ENCODE assay signal across 16 mouse cellular contexts in genomic region chr12:81034042-81034417, GRCm38 (mm10). TPM values are rescaled to one million over a fixed set of nuclear protein-coding genes. Genes with fewer than 3 reads are reported as not detected.
DNase-seq lines count a peak whose midpoint lies in the region; ATAC-seq lines count a peak whose summit lies in the region.
"Had no signal": no experiment of that assay in that cellular context is flagged by ENCODE, and none has a peak within 500 bp of the region (broad histone marks: within the 10 kb centered on the region; RNA-seq: fewer than 3 reads in every experiment).

No protein-coding gene starts in this region.

- no peak overlapping the region for H3K4me2 ChIP-seq in liver, embryonic 15.5 days
- H3K4me2 ChIP-seq in liver, embryonic 12.5 days, result no peak overlapping the region
- peak overlapping the region; percentile 24; the same call in 1 of the 2 replicates for H3K4me2 ChIP-seq in hindbrain, embryonic 15.5 days
- H3K4me2 ChIP-seq in liver, embryonic 16.5 days (ENCODE audit: low read depth, low read length), result no peak overlapping the region
- 0 out of 2 replicates have a peak overlapping the region, but pooled peaks have one; percentile 1 for H3K4me2 ChIP-seq in stomach, embryonic 16.5 days (ENCODE audit: low read depth, low read length)
- H3K4me2 ChIP-seq: forebrain, embryonic 12.5 days; limb, embryonic 12.5 days had no signal

- no peaks in the 10 kb centered on the region for H3K9me3 ChIP-seq in liver, embryonic 15.5 days (replicated peaks)
- no peaks in the 10 kb centered on the region for H3K9me3 ChIP-seq in liver, embryonic 12.5 days (replicated peaks)
- no peaks in the 10 kb centered on the region for H3K9me3 ChIP-seq in hindbrain, embryonic 15.5 days
- H3K9me3 ChIP-seq in liver, embryonic 16.5 days (replicated peaks; ENCODE audit: control insufficient read depth, low read length), result no peaks in the 10 kb centered on the region
- H3K9me3 ChIP-seq in stomach, embryonic 16.5 days (replicated peaks; ENCODE audit: control insufficient read depth, low read length), result no peaks in the 10 kb centered on the region
- H3K9me3 ChIP-seq: forebrain, embryonic 12.5 days; limb, embryonic 12.5 days had no signal

- DNase-seq in thymus, postnatal 36 days, result no peak
- DNase-seq in spleen, postnatal 14 days (ENCODE audit: low spot score in 2 of 2), result no peak
- DNase-seq: cerebellum, adult 9-10 months; heart, postnatal 36 days; spleen, adult 18-20 months; thymus, adult 2 months had no signal

- no peaks in the 10 kb centered on the region for H3K36me3 ChIP-seq in liver, embryonic 15.5 days (replicated peaks)
- H3K36me3 ChIP-seq in liver, embryonic 12.5 days, result no peaks in the 10 kb centered on the region
- H3K36me3 ChIP-seq in hindbrain, embryonic 15.5 days, result no peaks in the 10 kb centered on the region
- no peaks in the 10 kb centered on the region for H3K36me3 ChIP-seq in liver, embryonic 16.5 days (ENCODE audit: control insufficient read depth, insufficient read depth)
- H3K36me3 ChIP-seq in stomach, embryonic 16.5 days (ENCODE audit: control insufficient read depth, insufficient read depth, low read length), result no peaks in the 10 kb centered on the region
- H3K36me3 ChIP-seq: forebrain, embryonic 12.5 days; limb, embryonic 12.5 days had no signal

- ATAC-seq in liver, embryonic 15.5 days (ENCODE audit: insufficient read depth), result no peak
- ATAC-seq in liver, embryonic 12.5 days, result no peak
- peak; percentile 46; the same call in 1 of the 2 replicates for ATAC-seq in hindbrain, embryonic 15.5 days (ENCODE audit: low FRiP score, low read depth)
- ATAC-seq in liver, embryonic 16.5 days (ENCODE audit: low read depth), result 0 out of 2 replicates have a peak, but pooled peaks have one; percentile 12
- ATAC-seq in stomach, embryonic 16.5 days (ENCODE audit: insufficient read depth, low FRiP score), result peak; percentile 47; the same call in 1 of the 2 replicates
- ATAC-seq: Patski had no signal

- no peaks in the 10 kb centered on the region; the same call in 1 of the 2 replicates for H3K27me3 ChIP-seq in liver, embryonic 15.5 days
- peaks cover 8% of the 10 kb centered on the region; the same call in 1 of the 2 replicates for H3K27me3 ChIP-seq in liver, embryonic 12.5 days (replicated peaks)
- H3K27me3 ChIP-seq in hindbrain, embryonic 15.5 days, result no peaks in the 10 kb centered on the region
- no peaks in the 10 kb centered on the region for H3K27me3 ChIP-seq in liver, embryonic 16.5 days (ENCODE audit: control insufficient read depth, insufficient read depth, low read depth, low read length)
- 0 out of 2 replicates have a peak, but pooled peaks cover 4% of the 10 kb centered on the region for H3K27me3 ChIP-seq in stomach, embryonic 16.5 days (ENCODE audit: control insufficient read depth, insufficient read depth, low read length)
- H3K27me3 ChIP-seq: CH12.LX; forebrain, embryonic 12.5 days had no signal

- no peak overlapping the region for H3K4me3 ChIP-seq in liver, embryonic 15.5 days (replicated peaks)
- H3K4me3 ChIP-seq in liver, embryonic 12.5 days, result no peak overlapping the region
- no peak overlapping the region for H3K4me3 ChIP-seq in hindbrain, embryonic 15.5 days
- no peak overlapping the region for H3K4me3 ChIP-seq in liver, embryonic 16.5 days (ENCODE audit: low read depth, low read length)
- no peak overlapping the region for H3K4me3 ChIP-seq in stomach, embryonic 16.5 days (replicated peaks; ENCODE audit: low read length)
- H3K4me3 ChIP-seq: forebrain, embryonic 12.5 days; limb, embryonic 12.5 days had no signal

- peak overlapping the region; percentile 59 for H3K27ac ChIP-seq in liver, embryonic 15.5 days (replicated peaks)
- no peak overlapping the region for H3K27ac ChIP-seq in liver, embryonic 12.5 days
- H3K27ac ChIP-seq in hindbrain, embryonic 15.5 days (replicated peaks), result peak overlapping the region; percentile 76
- H3K27ac ChIP-seq in liver, embryonic 16.5 days (ENCODE audit: low read length), result peak overlapping the region; percentile 84
- H3K27ac ChIP-seq in stomach, embryonic 16.5 days (ENCODE audit: low read length), result peak overlapping the region; percentile 73
- H3K27ac ChIP-seq: forebrain, embryonic 12.5 days; kidney, postnatal 0 days had no signal

- 53% methylated on average over 4 of the region's 4 CpGs for WGBS in liver, embryonic 15.5 days (ENCODE audit: insufficient replicate concordance)
- 60% methylated on average over 4 of the region's 4 CpGs for WGBS in liver, embryonic 12.5 days (ENCODE audit: insufficient replicate concordance)
- WGBS in hindbrain, embryonic 15.5 days, result 68% methylated on average over 4 of the region's 4 CpGs
- WGBS in liver, embryonic 16.5 days (ENCODE audit: insufficient replicate concordance), result 65% methylated on average over 4 of the region's 4 CpGs
- 67% methylated on average over 4 of the region's 4 CpGs for WGBS in stomach, embryonic 16.5 days

- H3K4me1 ChIP-seq in liver, embryonic 15.5 days (replicated peaks), result no peaks in the 10 kb centered on the region
- H3K4me1 ChIP-seq in liver, embryonic 12.5 days, result no peaks in the 10 kb centered on the region
- H3K4me1 ChIP-seq in hindbrain, embryonic 15.5 days (replicated peaks), result peaks cover 9% of the 10 kb centered on the region
- H3K4me1 ChIP-seq in liver, embryonic 16.5 days (ENCODE audit: control insufficient read depth, low read depth, low read length), result no peaks in the 10 kb centered on the region; the same call in 1 of the 2 replicates
- H3K4me1 ChIP-seq in stomach, embryonic 16.5 days (ENCODE audit: control insufficient read depth, insufficient read depth, low read length), result no peaks in the 10 kb centered on the region

- no peak overlapping the region for H3K9ac ChIP-seq in liver, embryonic 15.5 days
- no peak overlapping the region for H3K9ac ChIP-seq in liver, embryonic 12.5 days
- H3K9ac ChIP-seq in hindbrain, embryonic 15.5 days, result no peak overlapping the region
- no peak overlapping the region for H3K9ac ChIP-seq in liver, embryonic 16.5 days (ENCODE audit: low read depth, low read length)
- no peak overlapping the region for H3K9ac ChIP-seq in stomach, embryonic 16.5 days (ENCODE audit: low read length)
- H3K9ac ChIP-seq: forebrain, embryonic 12.5 days; limb, embryonic 12.5 days had no signal

RNA-seq across cellular contexts. Expression of gene Smoc1, which starts 7.4 kb away (rescaled TPM):
- polyA plus RNA-seq in liver, embryonic 15.5 days (2015; fragmentation: Nextera tagmentation; extraction: Ambion mirVana), result 9.5 and 11.2 TPM in 2 replicates
- polyA plus RNA-seq in liver, embryonic 12.5 days (2016; fragmentation: Nextera tagmentation; extraction: Ambion mirVana), result 7.0 and 7.9 TPM in 2 replicates
- 36.6 and 37.7 TPM in 2 replicates for polyA plus RNA-seq in hindbrain, embryonic 15.5 days (2015; fragmentation: Nextera tagmentation; extraction: Ambion mirVana)
- 14.2 and 15.9 TPM in 2 replicates for polyA plus RNA-seq in liver, embryonic 16.5 days (2015; fragmentation: Nextera tagmentation; extraction: Ambion mirVana)
- polyA plus RNA-seq in stomach, embryonic 16.5 days (2015; fragmentation: Nextera tagmentation; extraction: Ambion mirVana), result 6.9 and 7.9 TPM in 2 replicates

Comparison
In these comparisons a context has a peak if more than half of its experiments do, and no peak if none do; other contexts are left out.
1. ATAC-seq: peak in hindbrain, embryonic 15.5 days (single experiment), liver, embryonic 16.5 days (single experiment) and stomach, embryonic 16.5 days (single experiment); none in liver, embryonic 15.5 days (single experiment) and liver, embryonic 12.5 days (single experiment).
2. H3K4me2 ChIP-seq: peak in hindbrain, embryonic 15.5 days (single experiment) and stomach, embryonic 16.5 days (single experiment); none in liver, embryonic 15.5 days (single experiment), liver, embryonic 12.5 days (single experiment) and liver, embryonic 16.5 days (single experiment).